Mouse (Mus musculus): Measurements from ENCODE around the gene Afdn.
"Not testable (repeated sequence)": the region's sequence is repeated elsewhere in the genome, so short reads cannot be mapped to it uniquely, and the experiment has no call there.

The Afdn gene

GRCm38 (mm10) chr17:13759156-13759852, 1.0 kb upstream of the Afdn start:
- in situ Hi-C loops (cut with MboI; ENCODE audit: low pct_unique_long_range_greater_than_20kb in 1 of 2, low sequenced_read_pairs in 2 of 2, unreplicated experiment in 1 of 2), result loop anchor here in 1 of 2 experiments (5.0 kb wide), 1 partner anchor 77 kb away; no protein-coding TSS in a partner anchor

- in situ Hi-C loops (cut with MboI; ENCODE audit: low pct_unique_long_range_greater_than_20kb in 1 of 2, low sequenced_read_pairs in 2 of 2, unreplicated experiment in 1 of 2), result no loop called here
Observed at GRCm38 (mm10) chr17:13760675-13761178, 388 bp downstream of the Afdn start.

DNA sequence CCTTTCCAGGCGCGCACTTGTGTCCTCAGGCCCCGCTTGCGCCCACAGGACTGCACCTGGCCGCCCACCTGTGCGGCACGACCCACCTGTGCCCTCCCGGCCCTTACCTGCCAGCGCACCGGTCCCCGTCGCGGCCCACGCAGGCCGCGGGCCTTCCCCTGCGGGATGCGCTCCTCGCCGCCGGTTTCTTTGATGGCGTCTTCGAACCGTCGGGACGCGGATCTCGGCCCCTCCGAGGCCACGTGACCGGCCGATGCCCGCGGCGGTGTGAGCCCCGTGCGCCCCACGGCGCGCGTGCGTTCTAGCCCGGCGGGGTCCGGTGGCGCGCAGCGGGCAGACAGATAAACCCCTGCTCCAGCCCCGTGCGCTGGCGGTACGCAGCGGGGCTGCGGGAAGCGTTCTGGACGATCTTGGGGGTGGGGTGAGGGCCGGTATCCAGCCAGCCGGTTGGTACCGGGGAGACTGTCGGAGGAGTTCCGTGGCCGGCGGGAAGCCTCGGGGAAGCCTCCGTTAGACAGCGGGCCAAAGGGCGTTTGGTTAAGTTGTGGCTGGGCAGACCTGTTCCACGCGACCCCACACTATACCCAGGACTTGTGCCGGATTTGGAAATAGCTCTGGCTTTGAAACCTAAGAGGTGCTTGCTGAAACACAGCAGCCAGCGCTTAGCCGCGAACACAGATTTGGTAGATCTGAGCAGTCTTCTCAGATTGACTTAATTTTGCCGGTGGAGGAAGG, 1.0 kb downstream of the Afdn start, which contains the start of gene Tcte2:
Tcte2 (minus strand) TSS at position 647 of the 735 bp plus-strand sequence.
- in situ Hi-C loops (cut with MboI; ENCODE audit: low pct_unique_long_range_greater_than_20kb in 1 of 2, low sequenced_read_pairs in 2 of 2, unreplicated experiment in 1 of 2), result no loop called here

DNA sequence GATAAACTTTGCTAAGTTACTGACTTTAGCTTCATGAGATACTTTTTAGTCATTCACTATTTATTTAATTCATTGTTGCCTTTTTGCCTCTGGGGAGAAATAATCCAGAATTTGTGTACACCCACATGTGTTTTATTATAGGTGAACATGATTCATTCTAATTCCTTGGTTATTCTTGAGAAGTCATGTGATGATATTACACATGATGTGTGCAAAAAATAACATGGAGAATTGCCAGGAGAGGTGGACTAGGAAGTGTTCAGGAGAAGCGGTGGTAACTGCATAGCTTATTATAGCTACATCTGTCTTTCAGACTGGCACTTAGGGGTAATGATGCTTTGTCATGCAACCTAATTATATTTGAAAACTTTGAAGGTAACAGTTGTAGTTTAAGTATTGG, 3.5 kb downstream of the Afdn start:
- in situ Hi-C loops (cut with MboI; ENCODE audit: low pct_unique_long_range_greater_than_20kb in 1 of 2, low sequenced_read_pairs in 2 of 2, unreplicated experiment in 1 of 2), result no loop called here

- in situ Hi-C loops (cut with MboI; ENCODE audit: low pct_unique_long_range_greater_than_20kb in 1 of 2, low sequenced_read_pairs in 2 of 2, unreplicated experiment in 1 of 2), result not testable (repeated sequence)
Observed at GRCm38 (mm10) chr17:13764911-13765310, 4.6 kb downstream of the Afdn start.

GRCm38 (mm10) chr17:13768531-13768930, 8.2 kb downstream of the Afdn start:
- in situ Hi-C loops (cut with MboI; ENCODE audit: low pct_unique_long_range_greater_than_20kb in 1 of 2, low sequenced_read_pairs in 2 of 2, unreplicated experiment in 1 of 2), result no loop called here

GRCm38 (mm10) chr17:13769256-13769655, 8.9 kb downstream of the Afdn start:
- in situ Hi-C loops (cut with MboI; ENCODE audit: low pct_unique_long_range_greater_than_20kb in 1 of 2, low sequenced_read_pairs in 2 of 2, unreplicated experiment in 1 of 2), result no loop called here

- in situ Hi-C loops (cut with MboI; ENCODE audit: low pct_unique_long_range_greater_than_20kb in 1 of 2, low sequenced_read_pairs in 2 of 2, unreplicated experiment in 1 of 2), result no loop called here
Observed at GRCm38 (mm10) chr17:13777676-13778075, 17.3 kb downstream of the Afdn start.

DNA sequence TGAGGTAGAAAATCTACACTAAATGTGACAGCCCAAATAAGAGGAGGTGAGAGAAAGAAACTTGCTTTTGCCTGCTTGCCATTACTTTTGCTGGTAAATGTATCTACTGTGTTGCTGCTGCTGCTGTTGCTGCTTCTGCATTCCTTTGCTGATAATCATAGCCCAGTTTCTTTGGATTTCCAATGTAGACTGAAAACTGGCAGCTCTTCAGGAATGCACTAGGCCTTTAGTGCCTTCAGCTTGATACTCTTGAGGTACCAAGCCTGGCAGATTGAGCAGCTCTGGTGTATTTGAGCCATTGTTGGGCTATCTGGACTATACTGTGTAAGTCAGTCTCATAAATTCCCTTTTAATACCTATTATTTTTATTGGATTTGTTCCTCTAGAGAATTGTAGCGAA, 18.5 kb downstream of the Afdn start:
- in situ Hi-C loops (cut with MboI; ENCODE audit: low pct_unique_long_range_greater_than_20kb in 1 of 2, low sequenced_read_pairs in 2 of 2, unreplicated experiment in 1 of 2), result no loop called here

DNA sequence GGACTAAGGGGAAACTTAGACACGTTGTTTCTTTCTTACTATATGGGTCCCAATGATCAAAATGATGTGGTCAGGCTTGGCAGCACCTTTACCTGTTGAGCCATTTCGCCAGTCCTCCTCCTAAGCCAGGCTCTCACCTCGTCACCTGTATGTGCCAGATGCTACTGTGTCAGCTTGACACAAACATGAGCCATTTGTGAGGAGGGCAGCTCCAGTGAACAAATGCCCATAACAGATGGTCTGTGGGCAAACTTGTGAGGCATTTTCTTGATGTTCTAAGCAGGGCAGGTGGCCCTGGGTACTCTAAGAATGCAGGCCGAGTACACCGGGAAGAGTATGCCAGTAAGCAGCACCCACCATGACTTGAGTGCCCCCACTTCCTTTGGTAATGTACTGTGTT, 21.6 kb downstream of the Afdn start:
- in situ Hi-C loops (cut with MboI; ENCODE audit: low pct_unique_long_range_greater_than_20kb in 1 of 2, low sequenced_read_pairs in 2 of 2, unreplicated experiment in 1 of 2), result no loop called here

GRCm38 (mm10) chr17:13783469-13783868, 23.1 kb downstream of the Afdn start:
- in situ Hi-C loops (cut with MboI; ENCODE audit: low pct_unique_long_range_greater_than_20kb in 1 of 2, low sequenced_read_pairs in 2 of 2, unreplicated experiment in 1 of 2), result no loop called here

DNA sequence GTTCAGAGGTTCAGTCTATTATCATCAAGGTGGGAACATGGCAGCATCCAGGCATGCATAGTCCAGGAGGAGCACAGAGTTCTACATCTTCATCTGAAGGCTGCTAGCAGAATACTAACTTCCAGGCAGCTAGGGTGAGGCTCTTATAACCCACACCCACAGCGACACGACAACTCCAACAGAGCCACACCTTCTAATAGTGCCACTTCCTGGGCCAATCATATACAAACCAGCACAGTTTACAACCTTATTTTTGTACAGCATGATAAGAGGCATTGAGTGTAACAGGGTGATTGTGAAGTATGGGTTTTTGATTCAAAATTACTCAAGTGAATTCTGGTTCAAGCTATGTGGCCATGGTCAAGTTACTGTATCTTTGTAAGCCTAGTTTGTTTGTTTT, 29.7 kb downstream of the Afdn start:
- in situ Hi-C loops (cut with MboI; ENCODE audit: low pct_unique_long_range_greater_than_20kb in 1 of 2, low sequenced_read_pairs in 2 of 2, unreplicated experiment in 1 of 2), result not testable (repeated sequence)

DNA sequence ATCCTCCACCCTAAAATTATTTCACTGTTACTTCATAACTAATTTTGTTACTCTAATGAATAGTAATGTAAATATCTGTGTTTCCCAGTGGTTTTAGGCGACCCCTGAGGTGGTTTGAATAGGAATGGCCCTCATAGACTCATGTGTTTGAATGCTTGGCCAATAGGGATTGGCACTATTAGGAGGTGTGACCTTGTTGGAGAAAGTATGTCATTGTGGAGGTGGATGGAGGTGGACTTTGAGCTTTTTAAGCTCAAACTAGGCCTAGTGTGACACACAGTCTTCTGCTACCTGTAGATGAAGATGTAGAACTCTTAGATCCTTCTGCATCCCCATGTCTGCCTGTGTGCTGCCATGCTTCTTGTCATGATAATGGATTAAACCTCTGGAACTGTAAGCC, 37.4 kb downstream of the Afdn start:
- in situ Hi-C loops (cut with MboI; ENCODE audit: low pct_unique_long_range_greater_than_20kb in 1 of 2, low sequenced_read_pairs in 2 of 2, unreplicated experiment in 1 of 2), result no loop called here

- in situ Hi-C loops (cut with MboI; ENCODE audit: low pct_unique_long_range_greater_than_20kb in 1 of 2, low sequenced_read_pairs in 2 of 2, unreplicated experiment in 1 of 2), result no loop called here
Observed at GRCm38 (mm10) chr17:13802836-13803408, 42.6 kb downstream of the Afdn start.

- in situ Hi-C loops (cut with MboI; ENCODE audit: low pct_unique_long_range_greater_than_20kb in 1 of 2, low sequenced_read_pairs in 2 of 2, unreplicated experiment in 1 of 2), result no loop called here
Observed at GRCm38 (mm10) chr17:13806016-13806415, 45.7 kb downstream of the Afdn start.

GRCm38 (mm10) chr17:13817789-13818188, 57.5 kb downstream of the Afdn start:
- in situ Hi-C loops (cut with MboI; ENCODE audit: low pct_unique_long_range_greater_than_20kb in 1 of 2, low sequenced_read_pairs in 2 of 2, unreplicated experiment in 1 of 2), result no loop called here

GRCm38 (mm10) chr17:13819342-13819741, 59.0 kb downstream of the Afdn start:
- in situ Hi-C loops (cut with MboI; ENCODE audit: low pct_unique_long_range_greater_than_20kb in 1 of 2, low sequenced_read_pairs in 2 of 2, unreplicated experiment in 1 of 2), result no loop called here

GRCm38 (mm10) chr17:13820676-13821075, 60.3 kb downstream of the Afdn start:
- in situ Hi-C loops (cut with MboI; ENCODE audit: low pct_unique_long_range_greater_than_20kb in 1 of 2, low sequenced_read_pairs in 2 of 2, unreplicated experiment in 1 of 2), result loop anchor here in 1 of 2 experiments (10.0 kb wide), 1 partner anchor 346 kb away; no protein-coding TSS in a partner anchor

DNA sequence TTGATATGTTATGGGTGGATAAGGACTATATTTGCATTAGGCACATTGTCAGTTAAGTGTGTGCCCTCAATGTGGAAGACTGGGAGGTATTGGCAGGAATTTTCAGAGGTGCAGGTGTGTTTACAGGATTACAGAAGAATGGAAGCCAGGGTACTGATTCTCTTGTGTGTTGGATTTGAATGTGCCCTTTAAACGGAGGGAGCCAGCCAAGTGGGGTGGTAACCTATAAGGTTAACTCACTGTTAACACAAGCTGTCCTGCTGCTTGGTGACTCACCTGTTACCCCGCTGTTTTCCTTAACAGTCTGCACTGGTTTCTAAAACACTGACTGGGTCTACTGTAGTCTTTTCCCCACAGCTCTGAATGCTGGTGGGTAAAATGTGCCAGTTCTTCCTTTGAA, 65.1 kb downstream of the Afdn start:
- in situ Hi-C loops (cut with MboI; ENCODE audit: low pct_unique_long_range_greater_than_20kb in 1 of 2, low sequenced_read_pairs in 2 of 2, unreplicated experiment in 1 of 2), result loop anchor here in 1 of 2 experiments (10.0 kb wide), 1 partner anchor 351 kb away; no protein-coding TSS in a partner anchor
